Mouse (Mus musculus): Measurements from ENCODE around the gene Gm5565. TPM values are rescaled to one million over a fixed set of nuclear protein-coding genes. Genes with fewer than 3 reads are reported as not detected.
"Not testable (repeated sequence)": the region's sequence is repeated elsewhere in the genome, so short reads cannot be mapped to it uniquely, and the experiment has no call there.

Gm5565 gene
- polyA plus RNA-seq, 1 experiment from 2014 or later: not detected

DNA sequence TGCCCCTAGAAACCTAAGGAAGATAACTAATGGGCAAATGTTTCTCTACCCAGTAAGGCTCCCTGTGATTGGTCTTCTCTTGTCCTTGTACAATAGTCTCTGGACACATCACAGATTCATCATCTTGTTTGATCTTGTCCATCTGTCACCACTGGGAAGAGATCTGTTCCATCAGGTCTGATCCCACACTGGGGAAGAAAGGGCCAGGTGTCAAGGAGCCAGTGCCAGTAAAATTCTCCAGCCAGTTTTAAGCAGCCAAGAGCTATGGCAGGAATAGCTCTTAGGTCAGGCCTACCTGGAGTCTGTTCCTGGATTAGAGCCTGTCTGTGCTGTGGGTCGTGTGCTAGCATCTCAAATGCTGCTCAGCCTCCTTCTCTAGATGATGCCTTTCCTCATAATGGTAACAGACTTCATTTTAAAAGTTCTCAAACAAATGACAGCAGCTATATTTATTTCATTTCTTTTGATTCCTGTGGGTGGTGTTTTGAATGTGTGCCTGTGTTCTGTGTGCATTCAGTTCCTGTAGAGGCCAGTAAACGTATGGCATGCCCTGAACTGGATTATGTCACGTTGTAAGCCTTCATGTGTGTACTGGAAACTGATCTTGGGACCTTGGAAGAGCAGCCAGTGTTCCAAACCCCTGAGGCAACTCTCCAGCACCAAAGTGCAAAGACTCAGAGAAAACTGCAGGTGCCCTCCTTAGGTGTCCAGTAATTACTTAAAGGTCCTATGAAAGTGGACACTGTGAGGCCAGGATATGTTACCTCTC is 30.3 kb upstream of the Gm5565 start:
- H3K36me3 ChIP-seq (ENCODE audit: insufficient read depth, low read length): no peaks in the 10 kb centered on the region
- 49% methylated on average over 3 of the region's 3 CpGs for WGBS
- H3K4me1 ChIP-seq (ENCODE audit: insufficient read depth, low read depth, low read length): no peaks in the 10 kb centered on the region
- no peaks in the 10 kb centered on the region for H3K9me3 ChIP-seq (ENCODE audit: low read length)
- no peak overlapping the region for H3K27ac ChIP-seq (ENCODE audit: low read length)
- no peak overlapping the region for H3K4me3 ChIP-seq (ENCODE audit: low read depth, low read length)
- no peak overlapping the region for H3K9ac ChIP-seq (replicated peaks; ENCODE audit: low read depth)
- TF ChIP-seq CTCF (IDR thresholded peaks at IDR 0.05) (no peak), EP300 (IDR thresholded peaks at IDR 0.05) (no peak)
- DNase-seq (ENCODE audit: low spot score): no peak
- H3K27me3 ChIP-seq (replicated peaks; ENCODE audit: insufficient read depth, low read length): no peaks in the 10 kb centered on the region
- no peak for ATAC-seq
- no peak overlapping the region for H3K4me2 ChIP-seq (replicated peaks; ENCODE audit: low read depth, low read length)

DNA sequence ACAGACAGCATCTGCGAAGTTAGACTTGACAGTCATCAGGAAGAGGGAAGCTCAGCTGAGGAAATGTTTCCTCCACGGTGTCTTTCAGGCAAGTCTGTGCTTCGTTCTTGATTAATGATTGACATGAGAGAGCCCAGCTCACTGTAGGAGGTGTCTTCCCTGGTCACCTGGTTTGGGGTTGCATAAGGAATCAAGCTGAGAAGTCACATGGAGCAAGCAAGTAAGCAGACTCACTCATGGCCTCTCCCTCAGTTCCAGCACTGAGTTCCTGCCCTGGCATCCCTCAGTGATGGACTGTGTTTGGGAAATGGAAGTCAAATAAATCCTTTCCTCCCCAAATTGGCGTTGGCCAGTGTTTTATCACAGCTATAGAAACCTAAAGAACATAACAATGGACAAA is 29.8 kb upstream of the Gm5565 start:
- Histone ChIP-seq H3K4me3 (ENCODE audit: low read depth, low read length) (no peak overlapping the region), H3K36me3 (ENCODE audit: insufficient read depth, low read length) (no peaks in the 10 kb centered on the region), H3K9ac (replicated peaks; ENCODE audit: low read depth) (no peak overlapping the region), H3K27ac (ENCODE audit: low read length) (no peak overlapping the region), H3K27me3 (replicated peaks; ENCODE audit: insufficient read depth, low read length) (no peaks in the 10 kb centered on the region), H3K9me3 (ENCODE audit: low read length) (no peaks in the 10 kb centered on the region), H3K4me1 (ENCODE audit: insufficient read depth, low read depth, low read length) (no peaks in the 10 kb centered on the region), H3K4me2 (replicated peaks; ENCODE audit: low read depth, low read length) (no peak overlapping the region)
- ATAC-seq (no peak), DNase-seq (ENCODE audit: low spot score) (no peak)
- WGBS: 46% methylated on average over 4 of the region's 4 CpGs
- TF ChIP-seq CTCF (IDR thresholded peaks at IDR 0.05) (no peak), EP300 (IDR thresholded peaks at IDR 0.05) (no peak)

DNA sequence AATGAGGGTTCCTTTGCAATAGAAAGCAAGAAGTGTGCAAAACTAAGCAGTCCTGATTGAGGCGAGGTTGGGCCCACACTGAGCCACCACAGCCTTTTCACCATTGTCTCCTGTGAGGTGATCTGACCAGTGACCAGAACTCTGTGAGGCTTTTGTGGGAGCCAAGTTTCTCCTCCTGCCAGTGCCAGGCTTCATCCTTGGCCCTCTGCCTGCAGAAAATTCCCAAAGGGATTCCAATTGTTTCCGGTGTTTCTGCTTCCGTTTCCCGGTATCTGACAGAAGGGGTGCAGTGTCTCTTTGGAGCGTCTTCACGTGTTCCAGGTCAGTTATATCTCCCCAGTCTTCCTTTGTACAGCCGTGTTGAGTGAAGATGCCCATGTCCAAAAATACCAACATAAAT is 28.4 kb upstream of the Gm5565 start:
- no peak for ATAC-seq
- 84% methylated on average over 7 of the region's 7 CpGs for WGBS

DNA sequence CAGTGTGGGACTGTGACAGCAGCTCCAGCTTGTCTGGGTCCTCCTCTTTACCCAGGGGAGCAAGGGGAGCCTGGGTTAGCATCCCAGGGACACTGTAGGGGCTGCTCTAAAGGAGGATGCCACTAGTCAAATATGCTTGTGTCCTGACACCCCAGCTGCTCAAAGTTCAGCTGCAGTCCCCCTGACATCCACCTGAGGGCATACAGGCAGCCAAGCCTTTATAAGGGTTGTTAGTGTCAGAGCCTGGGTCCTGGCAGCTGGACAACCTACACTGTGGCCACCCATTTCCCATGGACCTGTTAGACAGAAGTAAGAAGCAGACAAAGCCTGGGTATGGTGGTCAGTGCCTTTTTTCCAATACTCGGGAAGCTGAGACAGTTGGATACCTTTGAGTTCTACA is 27.8 kb upstream of the Gm5565 start:
- ATAC-seq: no peak
- Histone ChIP-seq H3K27me3 (replicated peaks; ENCODE audit: insufficient read depth, low read length) (no peaks in the 10 kb centered on the region), H3K27ac (ENCODE audit: low read length) (no peak overlapping the region), H3K4me2 (replicated peaks; ENCODE audit: low read depth, low read length) (no peak overlapping the region), H3K9ac (replicated peaks; ENCODE audit: low read depth) (no peak overlapping the region), H3K9me3 (ENCODE audit: low read length) (no peaks in the 10 kb centered on the region), H3K4me1 (ENCODE audit: insufficient read depth, low read depth, low read length) (no peaks in the 10 kb centered on the region), H3K36me3 (ENCODE audit: insufficient read depth, low read length) (no peaks in the 10 kb centered on the region), H3K4me3 (ENCODE audit: low read depth, low read length) (no peak overlapping the region)
- 89% methylated on average over 1 of the region's 1 CpGs for WGBS
- no peak for DNase-seq (ENCODE audit: low spot score)
- peak; percentile 31 for TF ChIP-seq CTCF (IDR thresholded peaks at IDR 0.05)
- TF ChIP-seq EP300 (IDR thresholded peaks at IDR 0.05): no peak

More for the DNA sequence above, 28.4 kb upstream of the Gm5565 start:
- Histone ChIP-seq H3K4me1 (ENCODE audit: insufficient read depth, low read depth, low read length) (no peaks in the 10 kb centered on the region), H3K36me3 (ENCODE audit: insufficient read depth, low read length) (no peaks in the 10 kb centered on the region), H3K27me3 (replicated peaks; ENCODE audit: insufficient read depth, low read length) (no peaks in the 10 kb centered on the region), H3K9me3 (ENCODE audit: low read length) (no peaks in the 10 kb centered on the region), H3K4me3 (ENCODE audit: low read depth, low read length) (no peak overlapping the region), H3K27ac (ENCODE audit: low read length) (no peak overlapping the region), H3K4me2 (replicated peaks; ENCODE audit: low read depth, low read length) (no peak overlapping the region), H3K9ac (replicated peaks; ENCODE audit: low read depth) (no peak overlapping the region)
- DNase-seq (ENCODE audit: low spot score): no peak
- no peak for TF ChIP-seq EP300 (IDR thresholded peaks at IDR 0.05)
- TF ChIP-seq CTCF (IDR thresholded peaks at IDR 0.05): no peak

DNA sequence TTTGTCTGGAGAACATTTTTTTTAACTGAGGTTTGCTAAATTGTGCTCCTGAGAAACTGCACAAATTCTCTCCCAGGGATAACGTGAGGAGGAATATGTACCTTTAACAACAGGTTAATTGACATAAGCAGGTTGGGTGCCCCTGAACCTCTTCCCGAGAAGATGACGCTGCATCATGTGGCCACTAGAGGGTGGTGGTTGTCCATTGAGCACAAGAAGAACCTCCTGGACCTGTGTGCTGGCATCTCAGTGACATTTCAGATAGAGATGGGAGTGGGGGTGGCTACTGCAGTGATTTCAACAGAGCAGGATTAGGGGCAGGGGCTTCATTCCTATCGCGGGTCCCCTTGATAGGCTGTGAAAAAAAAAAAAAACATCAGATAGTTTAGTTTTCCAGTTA is 27.1 kb upstream of the Gm5565 start:
- H3K36me3 ChIP-seq (ENCODE audit: insufficient read depth, low read length); H3K27me3 ChIP-seq (replicated peaks; ENCODE audit: insufficient read depth, low read length); H3K4me3 ChIP-seq (ENCODE audit: low read depth, low read length); ATAC-seq; H3K9me3 ChIP-seq (ENCODE audit: low read length); H3K27ac ChIP-seq (ENCODE audit: low read length); H3K4me2 ChIP-seq (replicated peaks; ENCODE audit: low read depth, low read length); H3K9ac ChIP-seq (replicated peaks; ENCODE audit: low read depth); H3K4me1 ChIP-seq (ENCODE audit: insufficient read depth, low read depth, low read length): not testable (repeated sequence)
- WGBS: 20% methylated on average over 5 of the region's 5 CpGs
- peak; percentile 56 for DNase-seq (ENCODE audit: low spot score)
- peak; percentile 84 for TF ChIP-seq CTCF (IDR thresholded peaks at IDR 0.05)

DNA sequence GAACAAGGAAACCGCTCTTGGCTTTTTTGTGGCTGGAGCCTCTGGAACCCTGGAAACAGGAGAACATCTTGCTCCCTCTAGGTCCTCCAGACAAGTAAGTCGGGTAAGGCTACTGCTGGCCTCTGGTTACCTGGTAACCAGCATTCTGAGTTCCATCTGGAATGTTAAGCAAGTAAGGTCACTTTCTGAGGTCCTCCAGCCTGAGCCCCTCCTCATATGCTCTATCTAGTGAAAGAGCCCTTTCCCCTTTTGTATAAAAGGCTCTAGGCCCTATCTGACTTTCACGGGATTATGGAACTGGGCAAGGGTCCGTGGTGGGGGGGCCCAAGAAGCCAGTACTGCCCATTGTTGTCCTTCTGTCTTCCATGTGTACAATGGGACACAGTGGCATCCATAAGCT is 24.9 kb upstream of the Gm5565 start, which contains the start of gene 1700001J03Rik:
1700001J03Rik (minus strand) TSS at position 101 of the 400 bp plus-strand sequence.
- WGBS: 75% methylated on average over 4 of the region's 4 CpGs
- H3K27ac ChIP-seq (ENCODE audit: low read length); H3K4me2 ChIP-seq (replicated peaks; ENCODE audit: low read depth, low read length); ATAC-seq; H3K4me1 ChIP-seq (ENCODE audit: insufficient read depth, low read depth, low read length); H3K36me3 ChIP-seq (ENCODE audit: insufficient read depth, low read length); H3K4me3 ChIP-seq (ENCODE audit: low read depth, low read length); H3K9ac ChIP-seq (replicated peaks; ENCODE audit: low read depth); DNase-seq (ENCODE audit: low spot score); H3K9me3 ChIP-seq (ENCODE audit: low read length); H3K27me3 ChIP-seq (replicated peaks; ENCODE audit: insufficient read depth, low read length): not testable (repeated sequence)

Data from lung, postnatal 0 days (tissue).